Mouse (Mus musculus): ENCODE data around the gene Stpg2. TPM values are rescaled to one million over a fixed set of nuclear protein-coding genes. Genes with fewer than 3 reads are reported as not detected.
"Not testable (repeated sequence)": the region's sequence is repeated elsewhere in the genome, so short reads cannot be mapped to it uniquely, and the experiment has no call there.

Gene Stpg2
- polyA plus RNA-seq, 1 experiment from 2014 or later = not detected

DNA sequence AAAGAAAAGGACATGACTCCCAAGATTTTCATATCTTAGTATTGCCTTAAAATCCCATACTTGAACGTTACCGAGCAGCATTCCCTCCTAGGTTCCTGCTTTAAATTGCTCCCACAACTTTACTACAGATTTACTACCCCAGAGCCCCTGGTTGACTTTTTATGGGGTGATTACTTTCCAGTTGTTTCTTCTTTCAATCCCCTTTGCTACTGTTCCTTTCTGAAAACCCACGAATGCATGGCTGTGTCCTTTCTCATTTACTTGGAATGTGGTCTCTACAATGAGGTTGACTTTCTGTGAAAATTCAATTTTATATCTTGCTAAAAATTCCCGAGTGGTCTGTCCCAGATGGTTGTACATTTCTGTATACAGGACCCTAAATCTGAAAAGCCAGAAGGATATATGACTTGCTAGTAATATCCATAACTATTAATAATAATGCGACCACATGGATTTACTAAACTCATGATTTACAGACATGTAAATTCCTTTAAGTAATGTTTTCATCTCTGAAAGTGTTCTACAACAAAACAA is 458.3 kb downstream of the Stpg2 start:
- 63% methylated on average over 5 of the region's 5 CpGs for WGBS

GRCm38 (mm10) chr3:139665047-139665446 is 459.6 kb downstream of the Stpg2 start:
- H3K4me2 ChIP-seq (replicated peaks; ENCODE audit: low read depth) = no peak overlapping the region
- H3K4me1 ChIP-seq (replicated peaks; ENCODE audit: control insufficient read depth, insufficient read depth) = no peaks in the 10 kb centered on the region
- no peaks in the 10 kb centered on the region for H3K36me3 ChIP-seq (ENCODE audit: control insufficient read depth, insufficient read depth, low read length)
- no peak for TF ChIP-seq CTCF (IDR thresholded peaks at IDR 0.05; ENCODE audit: low read depth)
- TF ChIP-seq EP300 (optimal IDR thresholded peaks at IDR 0.05) = no peak
- DNase-seq (ENCODE audit: low spot score) (no peak), ATAC-seq (ENCODE audit: low FRiP score, low TSS enrichment) (no peak)
- no peak overlapping the region for H3K9ac ChIP-seq (ENCODE audit: low read length)
- no peak overlapping the region for H3K4me3 ChIP-seq (ENCODE audit: low read depth, low read length)
- WGBS = 88% methylated on average over 3 of the region's 3 CpGs
- H3K9me3 ChIP-seq (ENCODE audit: control insufficient read depth, low read length) = no peaks in the 10 kb centered on the region
- no peaks in the 10 kb centered on the region for H3K27me3 ChIP-seq (ENCODE audit: control insufficient read depth, insufficient read depth, low read length)
- H3K27ac ChIP-seq (replicated peaks) = no peak overlapping the region

More for the DNA sequence above, 458.3 kb downstream of the Stpg2 start:
- Histone ChIP-seq H3K9ac (ENCODE audit: low read length) (no peak overlapping the region), H3K4me3 (ENCODE audit: low read depth, low read length) (no peak overlapping the region), H3K27ac (replicated peaks) (no peak overlapping the region), H3K4me1 (replicated peaks; ENCODE audit: control insufficient read depth, insufficient read depth) (no peaks in the 10 kb centered on the region), H3K27me3 (ENCODE audit: control insufficient read depth, insufficient read depth, low read length) (no peaks in the 10 kb centered on the region), H3K9me3 (ENCODE audit: control insufficient read depth, low read length) (no peaks in the 10 kb centered on the region), H3K36me3 (ENCODE audit: control insufficient read depth, insufficient read depth, low read length) (no peaks in the 10 kb centered on the region), H3K4me2 (replicated peaks; ENCODE audit: low read depth) (no peak overlapping the region)
- ATAC-seq (ENCODE audit: low FRiP score, low TSS enrichment) (no peak), DNase-seq (ENCODE audit: low spot score) (no peak)
- TF ChIP-seq EP300 (optimal IDR thresholded peaks at IDR 0.05) (no peak), CTCF (IDR thresholded peaks at IDR 0.05; ENCODE audit: low read depth) (no peak)

- Histone ChIP-seq H3K4me3 (ENCODE audit: low read depth, low read length) (no peak overlapping the region), H3K27ac (replicated peaks) (no peak overlapping the region), H3K4me1 (replicated peaks; ENCODE audit: control insufficient read depth, insufficient read depth) (no peaks in the 10 kb centered on the region), H3K9ac (ENCODE audit: low read length) (no peak overlapping the region), H3K4me2 (replicated peaks; ENCODE audit: low read depth) (no peak overlapping the region), H3K9me3 (ENCODE audit: control insufficient read depth, low read length) (no peaks in the 10 kb centered on the region), H3K27me3 (ENCODE audit: control insufficient read depth, insufficient read depth, low read length) (no peaks in the 10 kb centered on the region), H3K36me3 (ENCODE audit: control insufficient read depth, insufficient read depth, low read length) (no peaks in the 10 kb centered on the region)
- ATAC-seq (ENCODE audit: low FRiP score, low TSS enrichment) = no peak
- no peak for DNase-seq (ENCODE audit: low spot score)
- WGBS = 47% methylated on average over 3 of the region's 3 CpGs
- TF ChIP-seq EP300 (optimal IDR thresholded peaks at IDR 0.05) (no peak), CTCF (IDR thresholded peaks at IDR 0.05; ENCODE audit: low read depth) (no peak)
Measured at GRCm38 (mm10) chr3:139676192-139676591, 470.7 kb downstream of the Stpg2 start.

DNA sequence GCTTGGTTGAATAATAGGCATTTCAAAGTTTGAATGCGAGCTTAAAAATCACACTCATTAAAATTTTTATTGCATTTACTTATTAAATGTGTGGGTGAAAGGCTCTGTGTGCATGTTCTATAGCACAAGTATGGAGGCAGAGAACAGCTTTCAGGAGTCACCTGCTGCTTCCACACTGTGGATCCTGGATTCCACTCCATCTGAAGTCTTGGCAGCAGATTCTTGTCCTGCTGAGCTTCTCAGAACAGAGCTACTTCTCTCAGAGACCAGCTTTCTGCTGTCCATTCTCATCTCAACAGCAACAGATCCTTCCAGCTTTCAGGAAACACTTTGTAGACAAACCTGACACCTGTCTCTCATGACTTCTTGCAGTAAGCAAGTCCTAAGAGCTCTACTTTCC is 471.2 kb downstream of the Stpg2 start:
- ATAC-seq (ENCODE audit: low FRiP score, low TSS enrichment) (no peak), DNase-seq (ENCODE audit: low spot score) (no peak)
- H3K27ac ChIP-seq (replicated peaks) = no peak overlapping the region
- no peaks in the 10 kb centered on the region for H3K27me3 ChIP-seq (ENCODE audit: control insufficient read depth, insufficient read depth, low read length)
- H3K36me3 ChIP-seq (ENCODE audit: control insufficient read depth, insufficient read depth, low read length) = no peaks in the 10 kb centered on the region
- H3K9ac ChIP-seq (ENCODE audit: low read length) = no peak overlapping the region
- TF ChIP-seq CTCF (IDR thresholded peaks at IDR 0.05; ENCODE audit: low read depth) (no peak), EP300 (optimal IDR thresholded peaks at IDR 0.05) (no peak)
- no peaks in the 10 kb centered on the region for H3K9me3 ChIP-seq (ENCODE audit: control insufficient read depth, low read length)
- no peak overlapping the region for H3K4me3 ChIP-seq (ENCODE audit: low read depth, low read length)
- WGBS = 89% methylated on average over 1 of the region's 1 CpGs
- no peak overlapping the region for H3K4me2 ChIP-seq (replicated peaks; ENCODE audit: low read depth)
- H3K4me1 ChIP-seq (replicated peaks; ENCODE audit: control insufficient read depth, insufficient read depth) = no peaks in the 10 kb centered on the region

- not testable (repeated sequence) for DNase-seq (ENCODE audit: low spot score); ATAC-seq (ENCODE audit: low FRiP score, low TSS enrichment); H3K4me3 ChIP-seq (ENCODE audit: low read depth, low read length); H3K36me3 ChIP-seq (ENCODE audit: control insufficient read depth, insufficient read depth, low read length); H3K27me3 ChIP-seq (ENCODE audit: control insufficient read depth, insufficient read depth, low read length); H3K27ac ChIP-seq (replicated peaks); H3K9me3 ChIP-seq (ENCODE audit: control insufficient read depth, low read length); H3K4me2 ChIP-seq (replicated peaks; ENCODE audit: low read depth); H3K9ac ChIP-seq (ENCODE audit: low read length); H3K4me1 ChIP-seq (replicated peaks; ENCODE audit: control insufficient read depth, insufficient read depth)
- 100% methylated on average over 3 of the region's 3 CpGs for WGBS
Measured at GRCm38 (mm10) chr3:139704238-139704637, 498.7 kb downstream of the Stpg2 start.

- H3K27ac ChIP-seq (replicated peaks); H3K4me2 ChIP-seq (replicated peaks; ENCODE audit: low read depth); H3K27me3 ChIP-seq (ENCODE audit: control insufficient read depth, insufficient read depth, low read length); H3K4me1 ChIP-seq (replicated peaks; ENCODE audit: control insufficient read depth, insufficient read depth); H3K4me3 ChIP-seq (ENCODE audit: low read depth, low read length); H3K36me3 ChIP-seq (ENCODE audit: control insufficient read depth, insufficient read depth, low read length); DNase-seq (ENCODE audit: low spot score); H3K9me3 ChIP-seq (ENCODE audit: control insufficient read depth, low read length); H3K9ac ChIP-seq (ENCODE audit: low read length); ATAC-seq (ENCODE audit: low FRiP score, low TSS enrichment): not testable (repeated sequence)
- 77% methylated on average over 4 of the region's 4 CpGs for WGBS
Measured at GRCm38 (mm10) chr3:139707396-139707795, 501.9 kb downstream of the Stpg2 start.
